Mouse (Mus musculus) bone marrow, adult 2 months (tissue): ENCODE results near the gene Kbtbd8.

Experiments
- CTCF ChIP-seq: fragments of 200-500 bp; IDR thresholded peaks from 2 replicates; pipeline ENCODE4 v1.5.1; 2011; ENCODE audit warnings: low read length, control low read depth; ENCODE audit not compliant: control insufficient read depth, insufficient read depth
- POLR2A ChIP-seq: fragments of 200-500 bp; IDR thresholded peaks from 2 replicates; pipeline ENCODE4 v1.6.1; 2011; ENCODE audit warnings: low read depth, mild to moderate bottlenecking, control low read depth, low read length, borderline replicate concordance; ENCODE audit not compliant: control insufficient read depth

DNA sequence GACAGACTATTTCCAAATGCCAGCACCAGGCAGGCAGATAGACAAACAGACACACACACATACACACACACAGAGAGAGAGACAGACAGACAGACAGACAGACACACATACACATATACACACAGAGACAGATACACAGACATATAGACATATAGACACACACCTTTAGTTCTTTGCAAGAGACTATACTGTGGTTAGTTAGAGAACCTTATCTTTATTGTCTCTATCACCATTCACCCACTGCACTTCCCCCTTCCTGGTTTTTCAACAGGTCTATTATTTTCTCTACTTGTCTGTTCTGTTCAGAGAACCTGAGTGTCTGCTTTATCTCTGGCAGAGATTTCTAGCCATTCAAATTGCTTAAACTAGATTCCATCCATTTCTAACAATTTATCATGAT, 48.6 kb downstream of the Kbtbd8 start:
- TF ChIP-seq CTCF (no peak), POLR2A (no peak)
